Mouse (Mus musculus) intestine, postnatal 0 days (tissue): ENCODE data around the gene Arhgef28. TPM values are rescaled to one million over a fixed set of nuclear protein-coding genes. Genes with fewer than 3 reads are reported as not detected.

ENCODE experiments used
- ATAC-seq: fragments of 200-750 bp; cut with Nextera tagmentation; 2 replicates; pipeline ENCODE4 v1.8.0; 2017; ENCODE audit warnings: mild to moderate bottlenecking, moderate TSS enrichment, moderate library complexity
- H3K27ac ChIP-seq: fragments of 300-500 bp; sonication (generic); 2 replicates; pipeline ENCODE4 v1.5.1; 2014; ENCODE audit warnings: mild to moderate bottlenecking, low read depth, low read length, moderate library complexity
- H3K27me3 ChIP-seq: fragments of 300-500 bp; sonication (generic); replicated peaks from 2 replicates; pipeline ENCODE4 v1.6.1; 2014; ENCODE audit warnings: low read length, mixed read lengths; ENCODE audit not compliant: control insufficient read depth, insufficient read depth
- H3K36me3 ChIP-seq: fragments of 300-500 bp; sonication (generic); 2 replicates; pipeline ENCODE4 v1.6.1; 2014; ENCODE audit warnings: mild to moderate bottlenecking, moderate library complexity; ENCODE audit not compliant: control insufficient read depth, insufficient read depth
- H3K4me1 ChIP-seq: fragments of 300-500 bp; sonication (generic); replicated peaks from 2 replicates; pipeline ENCODE4 v1.6.1; 2014; ENCODE audit warnings: antibody characterized with exemption, low read length, mixed read lengths; ENCODE audit not compliant: control insufficient read depth, insufficient read depth
- H3K4me2 ChIP-seq: fragments of 300-500 bp; sonication (generic); replicated peaks from 2 replicates; pipeline ENCODE4 v1.6.1; 2014; ENCODE audit warnings: low read depth, mild to moderate bottlenecking, moderate library complexity
- H3K4me3 ChIP-seq: fragments of 300-500 bp; sonication (generic); 2 replicates; pipeline ENCODE4 v1.5.1; 2014; ENCODE audit warnings: low read depth, low read length
- H3K9ac ChIP-seq: fragments of 300-500 bp; sonication (generic); 2 replicates; pipeline ENCODE4 v1.6.1; 2014; ENCODE audit warnings: mild to moderate bottlenecking, low read depth, low read length
- H3K9me3 ChIP-seq: fragments of 300-500 bp; sonication (generic); 2 replicates; pipeline ENCODE4 v1.6.1; 2016; ENCODE audit warnings: mixed run types; ENCODE audit not compliant: control insufficient read depth
- CTCF ChIP-seq: sonication (generic); IDR thresholded peaks from 2 replicates; pipeline ENCODE4 v1.5.1; 2016; ENCODE audit warnings: low read depth, mild to moderate bottlenecking, control low read depth, antibody characterized with exemption, moderate library complexity
- WGBS: fragments of 180-500 bp; shearing (Covaris S2); extraction: QIAGEN DNeasy Blood & Tissue Kit; methylation state at CpG from one replicate; pipeline ENCODE4 v1.1.7; 2014; 5-methylcytosine and 5-hydroxymethylcytosine counted together
- polyA plus RNA-seq: library from polyadenylated mRNA; unstranded; fragments of >200 nt; fragmentation: Nextera tagmentation; extraction: Ambion mirVana; gene quantifications from 2 replicates; pipeline ENCODE4 v1.2.1, GENCODE M21; 2015

Gene Arhgef28
- polyA plus RNA-seq, 1 experiment from 2014 or later: 13.8 TPM

DNA sequence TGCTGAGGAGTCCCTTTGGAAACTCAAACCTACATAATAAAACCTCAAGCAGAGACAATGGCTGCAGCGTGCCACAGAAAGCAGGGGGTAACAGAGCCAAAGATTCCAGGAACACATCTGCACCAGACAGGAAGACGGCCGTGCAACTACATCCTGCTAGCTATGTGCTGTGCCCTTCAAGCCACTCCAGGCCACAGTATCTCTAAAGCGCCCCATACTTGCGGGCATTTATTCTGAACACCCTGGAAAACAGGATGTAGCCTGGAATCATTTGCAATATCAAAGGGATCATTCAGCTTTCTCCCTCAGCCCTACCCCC, 174.6 kb downstream of the Arhgef28 start:
- Histone ChIP-seq H3K9me3 (no peaks in the 10 kb centered on the region), H3K4me1 (no peaks in the 10 kb centered on the region), H3K36me3 (no peaks in the 10 kb centered on the region), H3K9ac (no peak overlapping the region), H3K27me3 (no peaks in the 10 kb centered on the region), H3K4me3 (no peak overlapping the region), H3K4me2 (peak overlapping the region; percentile 53), H3K27ac (no peak overlapping the region)
- no peak for ATAC-seq
- WGBS: 41% methylated on average over 5 of the region's 5 CpGs
- no peak for TF ChIP-seq CTCF

DNA sequence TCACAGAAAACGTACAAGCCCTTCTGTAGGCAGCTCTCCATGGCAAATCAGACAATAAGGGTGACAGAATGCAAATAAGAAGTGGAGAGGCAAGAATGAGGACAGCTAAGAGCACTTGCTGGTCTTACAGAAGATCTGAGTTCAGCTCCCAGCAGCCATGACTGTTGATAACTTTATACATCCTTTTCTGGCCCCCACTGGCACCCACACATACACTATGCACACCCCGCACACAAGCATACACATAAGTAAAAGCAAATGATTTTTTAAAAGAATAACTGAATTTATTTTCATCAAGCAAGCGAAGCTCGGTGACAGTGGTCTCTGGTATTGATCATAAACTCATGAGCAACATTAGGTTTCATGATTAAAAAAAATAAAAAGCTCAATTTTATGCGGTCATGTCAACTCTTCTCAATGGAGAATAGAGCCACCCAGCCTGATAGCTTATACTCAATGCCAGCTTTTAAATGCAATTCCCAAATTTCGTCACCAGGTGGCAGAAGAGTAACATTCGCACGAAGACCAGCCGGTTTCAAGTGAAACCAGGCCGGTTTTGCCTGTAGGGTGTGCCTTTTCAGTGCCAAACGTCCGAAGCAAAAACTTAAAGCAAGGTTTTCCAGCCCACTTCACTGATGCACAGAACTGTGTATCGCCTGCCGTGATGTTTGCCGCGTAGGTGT, 175.1 kb downstream of the Arhgef28 start:
- Histone ChIP-seq H3K36me3 (no peaks in the 10 kb centered on the region), H3K9me3 (no peaks in the 10 kb centered on the region), H3K27me3 (no peaks in the 10 kb centered on the region), H3K4me2 (peak overlapping the region; percentile 53), H3K4me1 (no peaks in the 10 kb centered on the region), H3K9ac (no peak overlapping the region), H3K4me3 (no peak overlapping the region), H3K27ac (no peak overlapping the region)
- peak; percentile 63 for ATAC-seq
- peak; percentile 97 for TF ChIP-seq CTCF
- 15% methylated on average over 16 of the region's 16 CpGs for WGBS

DNA sequence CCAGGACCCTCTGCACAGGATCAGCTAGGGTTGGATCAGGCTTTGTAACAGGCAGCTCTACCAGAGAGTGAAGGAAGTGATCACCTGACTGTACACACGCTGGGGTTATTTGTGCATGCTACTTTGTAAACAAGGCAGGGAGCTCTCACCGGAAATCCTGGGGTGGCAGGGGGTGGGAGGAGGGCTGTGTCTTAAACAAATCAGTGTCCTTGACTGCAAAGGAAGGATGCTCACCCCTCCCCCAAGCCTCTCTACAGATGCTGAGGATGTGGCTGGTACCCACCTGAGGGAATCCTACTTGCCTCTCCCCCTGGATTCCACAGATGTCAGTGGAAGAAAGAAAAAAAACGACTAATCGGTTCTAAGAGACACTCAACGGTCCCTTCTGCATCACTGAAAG, 176.2 kb downstream of the Arhgef28 start:
- no peak overlapping the region for H3K4me2 ChIP-seq
- no peaks in the 10 kb centered on the region for H3K9me3 ChIP-seq
- WGBS: 26% methylated on average over 5 of the region's 5 CpGs
- H3K36me3 ChIP-seq: no peaks in the 10 kb centered on the region
- no peaks in the 10 kb centered on the region for H3K4me1 ChIP-seq
- no peak for TF ChIP-seq CTCF
- H3K27ac ChIP-seq: no peak overlapping the region
- no peaks in the 10 kb centered on the region for H3K27me3 ChIP-seq
- H3K4me3 ChIP-seq: no peak overlapping the region
- no peak for ATAC-seq
- H3K9ac ChIP-seq: no peak overlapping the region

DNA sequence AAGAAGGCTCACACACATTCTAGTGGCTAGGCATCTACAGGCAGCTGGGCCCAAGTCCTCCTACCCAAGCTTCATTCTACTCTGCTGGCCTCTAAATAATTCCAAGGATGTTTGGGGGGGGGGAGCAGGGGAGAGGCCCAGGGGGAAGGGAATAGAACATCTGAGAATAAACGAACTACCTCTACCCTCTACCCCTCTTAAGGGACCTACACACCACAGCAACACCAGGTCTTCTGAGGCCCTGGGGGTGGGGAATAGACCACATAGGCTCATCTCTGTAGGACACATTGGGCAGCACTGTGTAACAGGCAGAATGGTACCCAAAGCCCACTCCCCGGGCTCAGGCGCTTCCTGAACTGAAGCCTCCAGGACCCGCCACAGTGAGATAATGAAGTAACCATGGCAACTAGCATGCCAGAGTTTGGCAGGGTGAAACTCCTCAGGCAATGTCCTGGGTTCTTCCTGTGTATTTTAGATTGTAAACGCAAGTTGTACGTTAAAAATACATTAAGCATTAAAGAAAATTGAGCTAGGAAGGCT, 177.5 kb downstream of the Arhgef28 start:
- Histone ChIP-seq H3K27ac (no peak overlapping the region), H3K4me1 (no peaks in the 10 kb centered on the region), H3K36me3 (no peaks in the 10 kb centered on the region), H3K4me2 (no peak overlapping the region), H3K4me3 (no peak overlapping the region), H3K9ac (no peak overlapping the region), H3K9me3 (no peaks in the 10 kb centered on the region), H3K27me3 (no peaks in the 10 kb centered on the region)
- no peak for TF ChIP-seq CTCF
- ATAC-seq: no peak
- WGBS: 64% methylated on average over 6 of the region's 6 CpGs

DNA sequence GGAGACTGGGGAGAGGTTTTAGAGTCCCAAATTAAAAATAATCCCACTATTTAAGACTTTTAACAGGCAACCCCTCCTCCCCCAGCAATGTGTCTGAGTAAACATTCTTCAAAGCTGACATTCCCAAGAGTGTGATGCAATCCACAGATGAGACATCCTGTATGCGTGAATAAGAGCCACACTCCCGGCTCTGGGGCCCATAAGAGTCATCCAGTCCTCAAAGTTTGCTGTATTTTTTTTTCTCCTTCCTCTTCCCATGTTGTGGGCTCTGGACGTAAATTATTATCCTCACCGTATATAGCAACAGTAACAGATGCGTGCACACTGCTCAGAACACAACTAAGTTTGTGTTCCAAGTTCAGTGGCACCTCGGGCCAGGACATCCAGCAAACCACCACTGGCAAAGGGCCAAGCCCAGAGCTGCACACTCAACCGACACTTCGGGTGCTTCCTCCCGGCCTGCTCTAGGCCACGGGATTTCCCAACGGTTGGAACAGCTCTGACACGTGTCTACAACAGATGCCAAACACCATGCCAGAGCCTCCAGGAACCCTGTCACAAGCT, 178.5 kb downstream of the Arhgef28 start:
- H3K4me2 ChIP-seq: no peak overlapping the region
- H3K36me3 ChIP-seq: no peaks in the 10 kb centered on the region
- no peaks in the 10 kb centered on the region for H3K9me3 ChIP-seq
- H3K27ac ChIP-seq: peak overlapping the region; percentile 36; the same call in 1 of the 2 replicates
- H3K4me3 ChIP-seq: no peak overlapping the region
- TF ChIP-seq CTCF: no peak
- H3K9ac ChIP-seq: no peak overlapping the region
- no peak for ATAC-seq
- H3K4me1 ChIP-seq: no peaks in the 10 kb centered on the region
- no peaks in the 10 kb centered on the region for H3K27me3 ChIP-seq
- 33% methylated on average over 12 of the region's 12 CpGs for WGBS

DNA sequence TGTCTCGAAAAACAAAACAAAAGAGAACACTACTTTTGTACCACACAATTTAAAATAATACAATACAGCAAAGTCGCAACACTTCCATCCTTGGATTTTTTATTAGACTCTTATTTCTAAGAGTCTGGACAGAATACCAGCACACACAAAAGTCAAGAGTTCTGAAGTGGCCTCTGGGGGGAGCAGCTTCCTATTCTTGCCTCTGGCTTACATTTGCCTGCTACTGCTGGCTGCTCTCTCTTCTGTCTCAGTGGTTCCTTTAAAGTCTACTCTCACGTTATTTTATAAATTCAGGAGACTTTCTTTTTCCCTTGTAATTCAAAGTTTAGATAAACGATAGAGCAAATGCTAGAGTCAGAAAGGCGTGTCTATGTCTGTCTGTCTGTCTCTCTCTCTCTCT, 179.1 kb downstream of the Arhgef28 start:
- TF ChIP-seq CTCF: peak; percentile 56
- no peak overlapping the region for H3K4me2 ChIP-seq
- no peak overlapping the region for H3K9ac ChIP-seq
- H3K9me3 ChIP-seq: no peaks in the 10 kb centered on the region
- no peaks in the 10 kb centered on the region for H3K36me3 ChIP-seq
- no peaks in the 10 kb centered on the region for H3K27me3 ChIP-seq
- ATAC-seq: no peak
- no peak overlapping the region for H3K4me3 ChIP-seq
- peak overlapping the region; percentile 36; the same call in 1 of the 2 replicates for H3K27ac ChIP-seq
- no peaks in the 10 kb centered on the region for H3K4me1 ChIP-seq
- 68% methylated on average over 5 of the region's 5 CpGs for WGBS
